Mouse (Mus musculus) cerebellum, adult 11 months (tissue): ENCODE measurements around the gene Avpi1.

Experiments
- DNase-seq: peaks from one replicate; pipeline ENCODE4 v3.0.0; 2022

Gene Avpi1

DNA sequence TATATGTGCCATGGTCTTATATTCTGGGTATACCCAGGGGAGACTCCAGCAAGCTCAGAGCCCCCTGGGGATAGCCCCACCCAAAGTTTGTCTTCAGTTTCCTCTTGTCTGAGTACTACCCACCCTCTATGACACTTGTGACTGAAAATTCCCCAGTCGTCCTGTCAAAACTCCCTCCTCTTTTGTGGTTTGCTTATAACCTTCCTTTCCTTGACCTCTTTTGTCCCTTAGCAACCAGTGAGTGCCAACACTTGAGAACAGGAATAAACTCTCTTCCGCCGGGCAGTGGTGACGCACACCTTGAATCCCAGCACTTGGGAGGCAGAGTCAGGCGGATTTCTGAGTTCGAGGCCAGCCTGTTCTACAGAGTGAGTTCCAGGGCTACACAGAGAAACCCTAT lies 15.2 kb upstream of the Avpi1 start:
- no peak for DNase-seq

DNA sequence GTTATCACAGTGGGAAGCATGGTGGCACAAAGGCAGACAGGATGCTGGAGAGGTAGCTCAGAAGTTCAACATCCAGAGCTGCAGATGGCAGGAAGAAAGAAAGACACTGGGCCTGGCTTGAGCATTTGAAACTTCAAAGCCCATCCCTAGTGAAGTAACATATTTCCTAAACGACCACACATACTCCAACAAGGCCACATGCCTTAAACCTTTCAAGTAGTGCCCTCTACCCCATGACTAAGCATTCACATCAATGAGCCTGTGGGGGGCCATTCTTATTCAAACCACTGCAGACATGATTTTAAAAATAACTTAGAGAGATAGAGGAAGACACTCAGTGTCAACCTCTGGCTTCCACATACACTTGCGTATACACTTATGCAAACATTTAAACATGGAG lies 13.9 kb upstream of the Avpi1 start:
- no peak for DNase-seq

DNA sequence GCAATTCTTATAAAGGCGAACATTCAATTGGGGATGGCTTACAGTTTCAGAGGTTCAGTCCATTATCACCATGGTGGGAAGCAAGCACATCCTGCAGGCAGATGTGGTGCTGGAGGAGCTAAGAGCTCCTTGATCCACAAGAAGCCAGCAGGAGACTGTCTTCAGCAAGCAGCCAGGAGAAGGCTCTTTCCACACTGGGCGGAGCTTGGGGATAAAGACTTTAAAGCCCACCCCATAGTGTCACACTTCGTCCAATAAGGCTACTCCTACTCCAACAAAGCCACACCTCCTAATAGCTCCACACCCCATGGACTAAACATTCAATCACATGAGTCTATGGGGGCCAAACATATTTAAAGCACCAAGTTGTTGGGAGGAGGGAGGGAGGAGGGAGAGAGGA lies 13.1 kb upstream of the Avpi1 start:
- DNase-seq = no peak

DNA sequence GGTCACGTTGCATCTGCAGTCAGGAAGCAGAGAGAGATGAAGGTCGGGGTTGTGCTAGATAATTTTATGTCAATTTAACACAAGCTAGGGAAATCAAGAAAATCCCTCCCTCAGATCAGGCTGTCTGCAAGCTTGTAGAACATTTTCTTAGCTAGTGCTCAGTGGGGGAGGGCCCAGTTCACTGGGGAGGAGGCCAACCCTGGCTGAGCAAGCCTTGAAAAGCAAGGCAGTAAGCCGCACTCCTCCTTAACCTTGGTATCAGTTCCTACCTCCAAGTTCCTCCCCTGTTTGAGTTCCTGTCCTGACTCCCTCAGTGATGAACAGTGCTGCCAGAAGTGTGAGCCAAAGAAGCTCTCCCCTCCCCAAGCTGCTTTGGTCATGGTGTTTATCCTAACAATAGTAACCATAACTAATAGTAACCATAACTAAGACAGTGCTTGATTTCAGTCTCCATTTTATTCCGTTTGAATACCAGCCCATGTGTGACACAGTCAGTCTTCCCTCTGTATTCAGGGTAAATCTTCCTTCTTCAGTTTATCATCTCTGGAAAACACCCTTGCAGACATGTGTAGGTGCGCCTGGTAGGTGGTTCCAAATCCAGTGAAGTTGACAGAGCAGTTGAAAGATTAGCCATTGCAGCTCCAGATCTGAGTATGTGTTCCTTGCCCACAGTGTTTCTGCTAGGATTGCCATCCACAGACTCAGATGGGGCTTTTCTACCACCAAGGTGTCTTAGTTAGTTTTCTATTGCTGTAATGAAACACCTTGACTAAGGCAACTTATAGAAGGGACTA lies 11.1 kb upstream of the Avpi1 start:
- DNase-seq = no peak

DNA sequence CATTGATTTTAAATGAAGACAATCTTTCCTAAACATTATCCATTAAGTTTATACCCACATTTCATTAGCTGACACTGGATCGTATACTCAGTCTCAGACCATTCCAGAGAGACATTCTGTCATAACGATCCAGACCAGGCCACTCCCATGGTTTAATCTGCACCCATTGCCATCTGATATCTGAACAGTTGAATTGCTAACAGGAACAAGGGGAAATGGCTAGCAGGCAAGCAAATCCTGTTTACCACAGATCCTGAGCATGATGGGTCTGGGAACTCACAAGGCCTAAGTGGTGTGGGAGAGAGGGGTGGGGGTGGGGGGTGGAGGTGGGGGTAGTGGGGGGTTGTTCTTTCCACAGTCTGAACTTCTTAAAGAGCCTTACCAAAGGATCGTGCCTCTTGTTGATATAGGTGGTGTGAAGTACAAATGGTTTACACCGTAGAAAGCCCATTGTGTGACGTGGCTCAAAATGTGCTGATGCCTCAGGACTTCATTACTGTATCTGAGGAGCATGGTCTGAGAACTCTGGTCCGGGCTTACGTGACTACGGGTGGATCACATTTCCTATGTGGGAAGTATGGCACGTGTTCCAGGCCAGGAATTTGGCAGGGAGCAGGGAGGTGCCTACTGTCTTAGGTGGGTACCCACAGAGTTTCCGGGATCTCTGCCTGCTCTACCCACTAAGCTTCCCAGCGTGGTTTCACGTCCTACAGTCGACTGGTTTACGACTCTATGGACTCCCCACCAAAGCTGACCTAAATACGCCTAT lies 9.8 kb upstream of the Avpi1 start:
- DNase-seq = no peak

DNA sequence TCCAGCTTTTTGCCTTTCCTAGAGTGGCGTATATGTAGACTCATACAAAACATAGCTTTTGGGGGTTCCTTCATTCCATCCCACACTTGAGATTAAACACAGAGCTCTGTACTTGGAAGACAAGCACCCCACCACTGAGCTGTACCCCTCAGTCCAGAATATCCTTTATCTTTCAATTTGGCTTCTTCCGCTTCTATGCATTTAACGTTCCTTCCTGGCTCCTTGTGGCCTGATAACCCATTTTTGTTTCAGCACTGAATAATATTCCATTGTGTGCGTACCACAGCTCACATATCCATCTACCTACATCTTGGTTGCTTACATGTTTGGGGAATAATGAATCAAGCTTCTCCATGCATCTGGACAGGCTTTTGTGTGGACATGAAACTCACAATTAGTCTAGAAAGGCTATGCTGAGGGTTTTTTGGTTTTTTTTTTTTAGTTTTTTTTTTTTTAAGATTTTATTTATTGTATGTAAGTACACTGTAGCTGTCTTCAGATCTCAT lies 8.4 kb upstream of the Avpi1 start:
- DNase-seq = no peak

DNA sequence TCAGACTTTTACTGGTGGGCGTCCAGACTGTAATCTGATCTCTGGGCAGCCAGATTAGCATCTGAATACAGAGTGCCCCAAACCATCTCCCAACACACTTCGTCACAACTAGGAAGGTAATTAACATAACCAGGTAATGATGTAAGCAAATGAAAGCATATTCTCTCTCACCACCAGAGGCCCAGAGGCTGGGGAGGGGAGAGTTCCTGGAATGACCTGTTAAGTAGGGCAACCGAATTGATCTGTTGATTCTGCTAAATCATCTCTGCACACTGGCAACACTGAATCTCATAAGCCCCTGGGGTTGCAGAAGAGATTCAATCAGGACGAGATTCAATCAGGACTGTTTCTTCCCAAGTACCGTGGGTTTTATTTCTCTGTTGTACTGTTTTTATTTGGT lies 7.3 kb upstream of the Avpi1 start:
- no peak for DNase-seq

DNA sequence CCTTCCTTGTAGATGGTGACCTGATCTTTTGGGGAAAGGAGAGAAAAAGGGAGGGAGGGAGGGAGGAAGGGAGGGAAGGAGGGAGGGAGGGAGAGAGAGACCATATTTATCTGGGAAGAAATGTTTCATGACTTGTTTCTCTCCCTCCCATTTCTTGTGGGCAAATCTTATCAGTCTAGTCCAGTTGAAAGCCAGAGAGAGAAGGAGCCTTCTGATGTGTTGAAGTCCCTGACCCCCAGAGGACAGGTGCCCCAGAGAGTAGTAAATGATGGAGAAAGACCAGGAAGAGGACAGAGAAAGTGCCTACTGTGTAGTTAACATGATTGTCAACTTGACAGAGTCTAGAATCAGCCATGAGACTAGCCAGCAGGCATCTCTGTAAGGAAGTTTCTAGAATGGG lies 6.2 kb upstream of the Avpi1 start:
- no peak for DNase-seq

DNA sequence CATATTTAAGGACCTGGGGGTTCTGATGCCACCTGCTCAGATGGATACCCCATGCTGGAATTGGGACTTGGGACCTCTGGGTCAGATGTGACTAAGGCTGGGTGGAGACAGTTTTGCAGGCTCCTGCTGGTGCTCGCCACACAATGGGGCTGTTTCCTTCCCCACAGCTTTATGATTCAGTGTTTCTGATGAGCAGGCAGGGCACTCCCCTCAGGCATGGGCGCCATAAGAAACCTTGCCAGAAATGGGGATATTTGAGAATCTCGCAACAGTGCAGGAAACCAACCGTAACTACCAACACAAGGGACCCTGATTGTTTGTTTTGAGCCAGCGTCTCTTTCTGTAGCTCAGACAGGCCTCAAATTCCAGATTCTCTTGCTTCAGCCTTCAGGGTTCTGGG lies 2.2 kb upstream of the Avpi1 start:
- DNase-seq = no peak

DNA sequence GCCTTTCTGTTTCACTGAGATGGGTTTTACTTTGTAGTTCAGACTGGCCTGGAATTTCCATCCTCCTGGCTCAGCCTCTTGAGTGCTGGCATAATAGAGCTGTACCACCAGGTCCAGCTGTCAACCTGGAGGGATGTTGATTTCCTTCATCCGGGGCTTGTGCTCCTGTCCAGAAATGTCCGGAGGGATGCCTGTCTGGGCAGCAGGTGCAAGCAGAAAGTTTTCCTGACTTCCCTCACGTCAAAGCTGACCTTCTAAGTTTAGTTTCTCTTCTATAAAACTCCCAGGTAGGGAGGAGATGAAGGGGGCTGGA lies 1.4 kb upstream of the Avpi1 start:
- no peak for DNase-seq

DNA sequence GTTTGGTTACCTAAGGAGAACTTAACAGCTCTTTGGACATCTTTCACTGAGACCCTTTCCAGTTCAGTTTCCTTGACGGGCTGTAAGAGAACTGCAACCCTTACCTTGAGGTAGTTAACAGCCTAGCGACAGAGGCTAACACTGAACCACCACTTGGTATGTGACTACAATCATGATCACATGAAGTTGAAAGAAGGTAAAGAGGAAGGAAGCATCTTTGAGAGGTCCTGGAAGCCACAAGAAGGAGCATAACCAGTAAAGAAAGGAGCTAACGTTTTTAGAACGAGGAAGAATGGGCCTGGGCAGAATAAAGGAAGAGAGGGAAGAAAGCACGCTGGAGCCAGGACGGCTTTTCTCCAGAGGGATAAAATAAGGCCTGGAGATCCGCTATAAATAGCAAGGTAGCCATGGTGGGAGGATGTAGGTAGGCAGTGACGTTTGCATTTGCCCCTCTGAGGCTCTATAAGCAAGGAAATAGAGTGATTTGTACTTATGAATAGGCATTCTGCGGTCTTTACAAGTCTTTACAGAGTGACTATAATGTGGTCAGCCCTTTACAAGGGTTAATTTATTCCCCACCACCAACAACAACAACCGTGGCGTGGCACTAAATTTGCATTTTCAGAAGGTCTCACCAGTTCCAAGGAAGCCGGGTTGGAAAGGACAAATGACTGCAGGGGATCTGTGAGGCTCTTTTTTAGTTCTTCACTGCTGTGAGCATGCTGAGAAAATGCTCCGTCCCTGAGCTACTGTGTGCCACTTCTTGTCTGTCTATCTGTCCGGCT lies 842 bp upstream of the Avpi1 start:
- DNase-seq = no peak

DNA sequence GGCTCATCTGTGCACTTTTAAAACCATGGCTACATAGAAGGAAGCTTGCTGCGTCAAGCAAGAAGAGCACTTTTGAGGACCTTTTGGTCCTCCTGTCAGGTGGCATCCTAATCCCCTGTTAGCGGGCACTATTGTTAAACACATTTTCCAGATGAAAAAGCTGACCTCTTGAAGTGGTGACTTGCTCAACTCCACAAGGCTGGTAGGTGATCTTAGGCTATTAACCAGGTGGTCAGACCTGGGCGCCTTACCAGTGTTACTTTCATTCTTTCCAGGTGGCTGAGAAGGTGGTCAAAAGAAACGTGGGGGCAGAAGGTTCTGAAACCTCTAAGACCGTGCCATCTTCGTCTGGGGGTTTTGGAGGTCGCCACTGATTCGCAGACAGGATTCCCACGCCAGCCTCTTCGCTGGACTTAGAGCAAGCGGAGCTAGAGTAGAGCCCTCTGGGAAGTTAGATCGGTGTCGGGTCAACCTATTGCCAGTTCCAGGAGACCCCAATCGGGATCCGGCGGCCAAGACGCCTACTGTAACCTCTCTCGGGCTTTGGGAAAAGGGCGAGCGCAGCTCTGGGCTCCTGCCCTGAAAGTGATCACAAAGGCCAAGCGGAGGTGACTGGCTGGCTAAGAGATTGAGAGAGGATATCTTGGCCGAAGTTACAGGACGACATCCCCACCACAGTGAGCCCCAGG lies 663 bp downstream of the Avpi1 start:
- no peak for DNase-seq

DNA sequence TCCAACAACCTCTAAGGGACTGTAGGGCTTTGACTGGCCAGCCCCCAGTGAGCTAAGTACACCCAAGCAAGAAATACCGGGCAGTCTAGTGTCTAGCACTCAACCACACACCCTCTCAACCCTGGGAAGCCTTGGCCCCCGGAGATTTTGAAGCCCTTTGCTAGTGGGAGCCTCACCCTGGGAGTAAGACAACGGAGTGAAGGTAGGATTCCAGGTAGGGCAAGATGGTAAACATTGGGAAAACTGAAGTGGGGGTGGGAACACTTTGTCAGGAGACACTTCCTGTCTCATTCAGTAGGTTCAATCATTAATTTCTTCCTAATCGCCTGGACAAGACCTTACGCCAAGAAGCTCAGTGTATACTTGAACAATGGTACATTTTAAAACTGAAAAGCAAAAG lies 1.8 kb downstream of the Avpi1 start:
- no peak for DNase-seq

DNA sequence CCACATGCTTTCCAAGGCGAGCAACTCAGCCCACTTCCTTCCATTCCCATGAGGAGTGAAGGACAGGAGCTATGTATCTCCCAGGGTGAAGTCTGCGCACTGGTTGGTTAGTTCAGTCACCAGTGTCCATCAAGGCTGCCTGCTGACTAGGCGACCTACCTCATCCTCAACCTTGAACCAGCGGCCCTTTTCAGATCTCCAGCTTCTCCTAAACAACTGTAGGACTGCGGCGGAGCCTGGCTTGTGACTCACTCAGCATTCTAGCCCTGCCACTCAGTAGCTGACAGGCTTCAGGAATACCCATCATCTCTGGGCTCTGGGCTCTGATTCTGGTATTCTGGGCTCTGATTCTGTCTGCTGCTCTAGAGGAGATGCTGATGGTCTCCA lies 2.6 kb downstream of the Avpi1 start:
- no peak for DNase-seq

DNA sequence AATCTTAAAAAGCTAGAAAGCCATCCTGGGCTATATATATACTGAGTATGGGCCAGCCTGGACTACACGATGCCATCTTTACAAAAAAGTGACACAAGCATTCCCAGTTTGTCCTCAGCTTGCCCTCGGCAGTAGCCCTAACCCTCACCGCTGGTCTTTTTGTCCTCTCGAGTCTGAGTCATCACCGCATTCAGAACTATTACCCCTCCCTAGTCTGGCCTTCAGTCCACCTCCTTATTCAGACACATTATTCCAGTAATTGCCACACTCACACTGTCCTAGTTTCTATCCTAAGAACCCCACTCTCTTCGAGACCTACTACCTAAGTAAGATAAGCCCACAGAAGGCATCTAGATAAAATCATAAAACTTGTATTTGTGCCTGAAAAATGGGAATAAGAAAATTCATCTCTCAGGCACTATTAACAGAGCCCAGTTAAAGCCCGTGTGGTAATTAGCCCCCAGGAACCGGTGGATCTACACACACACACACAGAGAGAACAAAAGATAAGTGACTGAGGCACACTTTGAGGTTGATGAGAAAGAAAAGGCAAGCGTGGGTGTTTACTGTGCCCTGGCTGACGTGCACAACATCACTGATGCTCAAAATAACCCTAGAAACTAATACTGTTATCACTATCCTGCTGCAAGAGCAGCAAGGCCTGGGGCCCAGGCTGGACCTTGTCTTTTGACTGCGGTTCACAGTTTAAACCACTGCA lies 3.2 kb downstream of the Avpi1 start:
- no peak for DNase-seq

DNA sequence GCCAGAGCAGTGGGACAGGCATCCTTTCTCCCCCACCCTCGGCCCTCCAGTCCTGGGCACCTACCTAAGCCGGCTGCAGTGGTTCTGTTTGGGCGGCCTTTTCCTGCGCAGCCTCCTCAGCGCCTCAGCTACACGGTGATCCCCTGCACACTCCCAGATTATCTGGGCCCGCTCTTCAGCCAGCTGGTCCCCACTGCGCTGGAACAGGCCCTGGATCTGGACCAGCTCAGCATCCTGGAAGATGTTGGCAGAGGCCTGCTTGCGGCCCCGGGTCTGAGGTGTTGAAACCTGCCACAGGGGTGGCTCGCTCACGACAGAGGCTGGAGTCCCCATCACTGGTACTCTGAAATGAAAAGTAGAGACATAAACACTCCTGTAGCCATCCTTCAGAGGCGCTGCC lies 4.2 kb downstream of the Avpi1 start:
- no peak for DNase-seq

DNA sequence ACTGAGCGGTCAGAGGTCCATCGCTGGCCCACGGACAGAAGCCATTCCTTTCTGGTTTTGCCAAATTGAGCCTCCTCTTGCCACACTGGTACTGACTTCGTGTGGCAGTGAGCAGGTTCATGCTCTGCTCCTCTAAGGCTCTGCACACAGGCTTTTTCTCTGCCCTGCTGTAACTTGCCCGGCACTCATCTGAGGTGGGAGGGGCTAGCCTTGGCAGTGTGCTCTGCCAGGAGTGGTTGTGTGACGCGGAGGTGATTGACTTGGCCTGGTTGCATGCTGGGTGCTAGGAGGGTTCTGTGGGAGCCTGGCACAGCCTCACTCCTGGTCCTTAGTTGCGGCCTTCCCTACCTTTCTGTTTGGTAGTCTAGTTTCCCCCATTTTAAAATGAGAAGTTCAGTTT lies 8.4 kb downstream of the Avpi1 start:
- DNase-seq = no peak

DNA sequence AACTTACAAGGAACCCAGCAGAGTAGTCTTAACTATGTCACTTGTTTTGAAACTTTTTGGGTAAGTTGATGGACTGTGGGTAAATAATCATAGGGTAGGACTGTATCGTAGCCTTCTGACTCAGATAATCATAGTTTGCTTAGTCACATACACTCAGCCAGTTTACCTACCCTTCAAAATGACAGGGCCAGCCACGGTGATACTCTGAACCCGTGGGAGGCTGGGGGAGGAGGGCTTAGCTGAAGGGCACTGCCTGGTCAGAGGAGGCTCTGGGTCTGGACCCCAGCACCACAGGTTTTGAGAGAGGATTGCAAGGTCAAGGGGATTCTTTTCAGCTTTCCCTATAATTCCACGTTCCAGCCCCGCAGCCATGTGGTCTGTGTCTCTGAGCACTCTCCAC lies 10.3 kb downstream of the Avpi1 start:
- no peak for DNase-seq

DNA sequence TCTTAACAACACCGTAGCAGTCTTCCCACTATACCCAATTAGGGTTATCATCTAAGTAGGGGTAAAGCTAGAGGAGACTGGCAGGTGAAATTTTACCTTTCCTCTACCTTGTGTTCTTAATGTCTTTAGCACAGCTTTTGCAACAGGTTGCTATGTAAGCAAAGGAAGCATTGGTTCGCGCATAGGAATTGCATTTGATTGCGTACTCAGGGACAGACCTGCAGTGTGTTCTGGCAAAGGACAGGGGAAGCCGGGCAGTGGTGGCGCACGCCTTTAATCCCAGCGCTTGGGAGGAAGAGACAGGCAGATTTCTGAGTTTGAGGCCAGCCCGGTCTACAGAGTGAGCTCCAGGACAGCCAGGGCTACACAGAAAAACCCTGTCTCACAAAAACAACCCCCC lies 10.7 kb downstream of the Avpi1 start:
- DNase-seq = no peak

DNA sequence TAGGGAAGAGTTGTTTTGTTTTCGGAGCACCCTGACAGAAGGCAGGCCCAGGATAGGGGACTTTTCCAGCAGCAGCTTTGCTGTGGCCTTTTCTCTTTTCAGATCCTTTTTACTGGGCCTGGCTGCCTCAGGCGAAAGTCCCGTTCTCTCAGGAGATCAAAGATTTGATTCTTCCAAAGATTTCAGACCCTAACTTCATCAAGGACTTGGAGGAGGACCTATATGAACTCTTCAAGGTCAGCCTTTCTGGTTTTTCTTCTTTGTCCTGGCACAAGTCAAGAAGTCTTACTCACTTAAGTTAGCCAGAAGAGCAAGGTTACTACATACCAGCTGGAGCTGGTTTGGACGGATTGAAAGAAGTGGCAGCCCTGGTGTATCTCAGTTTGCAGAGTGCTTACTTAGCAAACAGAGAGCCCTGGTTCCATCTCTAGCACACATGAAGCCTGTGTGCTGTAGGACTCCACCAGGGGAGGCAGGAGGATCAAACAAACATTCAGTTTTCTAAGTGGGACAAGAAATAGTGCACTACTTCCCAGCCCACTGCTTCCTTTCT lies 13.0 kb downstream of the Avpi1 start:
- DNase-seq = no peak

DNA sequence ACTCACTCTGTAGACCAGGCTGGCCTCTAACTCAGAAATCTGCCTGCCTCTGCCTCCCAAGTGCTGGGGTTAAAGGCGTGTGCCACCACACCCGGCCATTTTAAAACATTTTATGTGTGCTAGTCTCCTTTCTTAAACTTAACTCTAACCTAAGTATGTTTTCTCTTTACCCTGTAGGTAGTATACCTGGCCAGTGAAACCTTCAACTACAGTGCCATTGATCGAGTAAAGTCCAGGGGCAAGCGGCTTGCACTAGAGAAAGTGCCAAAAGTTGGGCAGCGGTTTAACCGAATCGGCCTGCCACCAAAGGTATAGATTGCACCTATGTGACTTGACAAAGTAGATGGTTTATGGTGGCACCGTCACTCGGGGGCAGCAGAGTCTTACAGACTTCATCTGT lies 24.2 kb downstream of the Avpi1 start:
- DNase-seq = no peak

DNA sequence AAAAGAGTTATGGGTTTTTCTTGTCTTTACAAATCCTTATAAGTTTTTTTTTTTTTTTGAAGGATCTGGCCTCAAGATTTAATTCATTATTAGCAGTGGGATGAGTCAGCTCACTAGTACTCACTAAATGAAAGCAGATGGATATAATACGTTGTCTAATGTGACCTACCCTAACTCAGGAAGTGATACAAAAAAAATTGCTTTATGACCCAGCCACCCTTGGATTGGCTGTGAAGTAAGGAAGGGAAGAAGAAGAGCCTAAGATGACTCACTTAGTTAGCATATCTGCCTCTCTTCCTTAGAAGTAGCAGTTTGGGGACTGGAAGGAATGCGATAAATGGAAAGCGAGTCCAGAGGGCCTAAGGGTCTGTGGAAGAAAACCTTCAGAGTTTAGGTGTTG lies 29.5 kb downstream of the Avpi1 start:
- DNase-seq = no peak
